Mouse (Mus musculus): ENCODE measurements around the gene Sike1. TPM values are rescaled to one million over a fixed set of nuclear protein-coding genes. Genes with fewer than 3 reads are reported as not detected.

Gene Sike1
- total RNA-seq, 2 experiments from 2014 or later = 68.5 to 69.8 TPM

- DNase-seq (ENCODE audit: extremely low spot score in 1 of 2, low spot score in 1 of 2) = peak; percentile 74 to 80
Measured at GRCm38 (mm10) chr3:103020943-103021638, 25.6 kb downstream of the Sike1 start.

GRCm38 (mm10) chr3:103026174-103026573 is 30.7 kb downstream of the Sike1 start:
- no peak for DNase-seq (ENCODE audit: extremely low spot score in 1 of 2, low spot score in 1 of 2)

- no peak for DNase-seq (ENCODE audit: extremely low spot score in 1 of 2, low spot score in 1 of 2)
Measured at GRCm38 (mm10) chr3:103040285-103040684, 44.8 kb downstream of the Sike1 start.

- no peak for DNase-seq (ENCODE audit: extremely low spot score in 1 of 2, low spot score in 1 of 2)
Measured at GRCm38 (mm10) chr3:103040861-103041379, 45.4 kb downstream of the Sike1 start.

- DNase-seq (ENCODE audit: extremely low spot score in 1 of 2, low spot score in 1 of 2) = no peak
Measured at GRCm38 (mm10) chr3:103056016-103056595, 60.6 kb downstream of the Sike1 start.

GRCm38 (mm10) chr3:103057752-103058151 is 62.2 kb downstream of the Sike1 start:
- no peak for DNase-seq (ENCODE audit: extremely low spot score in 1 of 2, low spot score in 1 of 2)

Other genes starting within 250 kb of the Sike1 start
- gene Tshb, start 213.0 kb upstream of the Sike1 start, total RNA-seq (2021) = not detected
- gene Sycp1, start 59.6 kb upstream of the Sike1 start, total RNA-seq (2021) = not detected
- gene Nr1h5, start 31.6 kb upstream of the Sike1 start, total RNA-seq (2021) = not detected
- gene Csde1, start 24.7 kb downstream of the Sike1 start, total RNA-seq (2021) = 100 to 1,000 TPM; 247 to 252 TPM
- 10 to 100 TPM; 74.9 to 78.8 TPM for gene Nras, start 62.6 kb downstream of the Sike1 start, total RNA-seq (2021)
- gene Ampd1, start 78.3 kb downstream of the Sike1 start, total RNA-seq (2021) = not detected
- under 1 TPM; 0.30 to 0.73 TPM for gene Dennd2c, start 106.9 kb downstream of the Sike1 start, total RNA-seq (2021)
- 10 to 100 TPM; 64.6 to 67.7 TPM for gene Bcas2, start 175.9 kb downstream of the Sike1 start, total RNA-seq (2021)

All from layer of hippocampus, postnatal 25 days (tissue).